Mouse (Mus musculus): Measurements from ENCODE around the gene Enpp1.

Enpp1 gene

GRCm38 (mm10) chr10:24707745-24708144, 4.2 kb downstream of the Enpp1 start:
- DNase-seq, result no peak

- peak; percentile 30 for DNase-seq
Observed at GRCm38 (mm10) chr10:24706431-24707140, 5.4 kb downstream of the Enpp1 start.

GRCm38 (mm10) chr10:24702698-24703097, 9.3 kb downstream of the Enpp1 start:
- no peak for DNase-seq

GRCm38 (mm10) chr10:24698131-24698775, 13.7 kb downstream of the Enpp1 start:
- DNase-seq, result no peak

- no peak for DNase-seq
Observed at GRCm38 (mm10) chr10:24696761-24697160, 15.2 kb downstream of the Enpp1 start.

GRCm38 (mm10) chr10:24695786-24696185, 16.2 kb downstream of the Enpp1 start:
- DNase-seq, result no peak

GRCm38 (mm10) chr10:24682518-24683104, 29.3 kb downstream of the Enpp1 start:
- no peak for DNase-seq

GRCm38 (mm10) chr10:24677681-24678080, 34.3 kb downstream of the Enpp1 start:
- DNase-seq, result no peak

GRCm38 (mm10) chr10:24674261-24674660, 37.7 kb downstream of the Enpp1 start:
- no peak for DNase-seq

- DNase-seq, result no peak
Observed at GRCm38 (mm10) chr10:24672948-24673347, 39.0 kb downstream of the Enpp1 start.

- no peak for DNase-seq
Observed at GRCm38 (mm10) chr10:24670548-24670947, 41.4 kb downstream of the Enpp1 start.

GRCm38 (mm10) chr10:24650990-24651569, 60.9 kb downstream of the Enpp1 start:
- no peak for DNase-seq

- DNase-seq, result no peak
Observed at GRCm38 (mm10) chr10:24647996-24648738, 63.8 kb downstream of the Enpp1 start.

GRCm38 (mm10) chr10:24645169-24645568, 66.8 kb downstream of the Enpp1 start:
- DNase-seq, result peak; percentile 75

- DNase-seq, result no peak
Observed at GRCm38 (mm10) chr10:24642796-24643580, 69.0 kb downstream of the Enpp1 start.

GRCm38 (mm10) chr10:24641416-24642140, 70.4 kb downstream of the Enpp1 start:
- DNase-seq, result no peak

- DNase-seq, result no peak
Observed at GRCm38 (mm10) chr10:24640186-24640875, 71.6 kb downstream of the Enpp1 start.

- no peak for DNase-seq
Observed at GRCm38 (mm10) chr10:24639596-24639995, 72.4 kb downstream of the Enpp1 start.

GRCm38 (mm10) chr10:24638306-24639070, 73.5 kb downstream of the Enpp1 start:
- DNase-seq, result no peak

- no peak for DNase-seq
Observed at GRCm38 (mm10) chr10:24636986-24637385, 75.0 kb downstream of the Enpp1 start.

All from kidney, postnatal 10 days (tissue).